Mouse (Mus musculus) hindbrain, embryonic 15.5 days (tissue): ENCODE measurements around the gene Wfs1. TPM values are rescaled to one million over a fixed set of nuclear protein-coding genes. Genes with fewer than 3 reads are reported as not detected.
A peak's percentile ranks its signal among the peaks of the same experiment; 100 is the strongest.

ENCODE experiments used
- ATAC-seq: fragments of 200-750 bp; cut with Nextera tagmentation; 2 replicates; pipeline ENCODE4 v1.8.0; 2017; ENCODE audit warnings: low read depth, moderate number of reproducible peaks, moderate TSS enrichment; ENCODE audit not compliant: low FRiP score
- H3K27ac ChIP-seq: fragments of 300-500 bp; sonication (generic); replicated peaks from 2 replicates; pipeline ENCODE4 v1.5.1; 2015; ENCODE audit warnings: mild to moderate bottlenecking, inconsistent platforms
- H3K27me3 ChIP-seq: fragments of 300-500 bp; sonication (generic); 2 replicates; pipeline ENCODE4 v1.6.1; 2015; ENCODE audit warnings: control low read depth, inconsistent platforms
- H3K36me3 ChIP-seq: fragments of 300-500 bp; sonication (generic); 2 replicates; pipeline ENCODE4 v1.6.1; 2015; ENCODE audit warnings: control low read depth, inconsistent platforms
- H3K4me1 ChIP-seq: fragments of 300-500 bp; sonication (generic); replicated peaks from 2 replicates; pipeline ENCODE4 v1.6.1; 2015; ENCODE audit warnings: control low read depth, inconsistent platforms
- H3K4me2 ChIP-seq: fragments of 300-500 bp; sonication (generic); 2 replicates; pipeline ENCODE4 v1.6.1; 2015; ENCODE audit warnings: moderate library complexity, mild to moderate bottlenecking, inconsistent platforms
- H3K4me3 ChIP-seq: fragments of 300-500 bp; sonication (generic); 2 replicates; pipeline ENCODE4 v1.5.1; 2015; ENCODE audit warnings: mild to moderate bottlenecking, inconsistent platforms
- H3K9ac ChIP-seq: fragments of 300-500 bp; sonication (generic); 2 replicates; pipeline ENCODE4 v1.6.1; 2015; ENCODE audit warnings: inconsistent platforms
- H3K9me3 ChIP-seq: fragments of 300-500 bp; sonication (generic); 2 replicates; pipeline ENCODE4 v1.6.1; 2016; ENCODE audit warnings: control low read depth, inconsistent platforms
- WGBS: fragments of 180-500 bp; shearing (Covaris S2); methylation state at CpG from one replicate; pipeline ENCODE4 v1.1.7; 2015; 5-methylcytosine and 5-hydroxymethylcytosine counted together
- polyA plus RNA-seq: library from polyadenylated mRNA; unstranded; fragments of >200 nt; fragmentation: Nextera tagmentation; extraction: Ambion mirVana; gene quantifications from 2 replicates; pipeline ENCODE4 v1.2.1, GENCODE M21; 2015

The Wfs1 gene
- polyA plus RNA-seq = 8.8 TPM in 2 replicates

- Histone ChIP-seq H3K27me3 (no peaks in the 10 kb centered on the region), H3K36me3 (no peaks in the 10 kb centered on the region), H3K4me2 (peak within 1 kb of the TSS; percentile 93), H3K9me3 (no peaks in the 10 kb centered on the region), H3K27ac (0 out of 2 replicates have a peak within 1 kb of the TSS, but pooled peaks have one; percentile 32), H3K9ac (peak within 1 kb of the TSS; percentile 53), H3K4me1 (peaks cover 14% of the 10 kb centered on the region), H3K4me3 (peak within 1 kb of the TSS; percentile 67)
- peak; percentile 98 for ATAC-seq
- WGBS = under 1% methylated on average over 59 of the region's 60 CpGs
These were observed at the start of gene Wfs1 for GRCm38 (mm10) chr5:36988781-36989624. Gene Wfs1, minus strand, starts transcription at chr5:36989205.

DNA sequence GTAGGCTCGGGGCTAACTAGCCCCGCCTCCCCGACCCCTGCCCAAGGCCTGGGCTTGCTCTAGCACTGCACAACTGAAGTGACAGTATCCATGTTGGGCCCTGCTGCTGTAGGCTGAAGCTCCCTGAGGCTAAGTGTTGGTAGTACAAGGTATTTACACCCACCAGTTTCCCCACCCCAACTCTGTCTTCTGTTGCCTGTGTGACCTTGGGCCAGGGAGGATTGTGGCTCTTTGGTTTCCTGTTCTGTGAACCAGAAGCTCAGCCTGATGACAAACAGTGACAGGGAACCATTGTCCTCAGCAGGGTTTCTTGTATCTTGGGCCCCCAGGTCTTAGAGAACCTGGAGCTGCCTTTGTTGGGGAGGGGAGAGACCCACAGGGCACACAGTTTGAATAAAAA, 47.9 kb upstream of the Wfs1 start:
- Histone ChIP-seq H3K27me3 (no peaks in the 10 kb centered on the region), H3K9ac (no peak overlapping the region), H3K36me3 (no peaks in the 10 kb centered on the region), H3K4me2 (no peak overlapping the region), H3K9me3 (no peaks in the 10 kb centered on the region), H3K27ac (no peak overlapping the region), H3K4me3 (no peak overlapping the region), H3K4me1 (peaks cover 12% of the 10 kb centered on the region)
- ATAC-seq = no peak
- 75% methylated on average over 3 of the region's 3 CpGs for WGBS

- Histone ChIP-seq H3K27me3 (no peaks in the 10 kb centered on the region), H3K27ac (no peak overlapping the region), H3K4me3 (no peak overlapping the region), H3K4me1 (peaks cover 11% of the 10 kb centered on the region), H3K4me2 (no peak overlapping the region), H3K9me3 (no peaks in the 10 kb centered on the region), H3K36me3 (0 out of 2 replicates have a peak, but pooled peaks cover 2% of the 10 kb centered on the region), H3K9ac (no peak overlapping the region)
- WGBS = 78% methylated on average over 6 of the region's 6 CpGs
- ATAC-seq = no peak
These were observed 46.9 kb upstream of the Wfs1 start for GRCm38 (mm10) chr5:37035896-37036295.

DNA sequence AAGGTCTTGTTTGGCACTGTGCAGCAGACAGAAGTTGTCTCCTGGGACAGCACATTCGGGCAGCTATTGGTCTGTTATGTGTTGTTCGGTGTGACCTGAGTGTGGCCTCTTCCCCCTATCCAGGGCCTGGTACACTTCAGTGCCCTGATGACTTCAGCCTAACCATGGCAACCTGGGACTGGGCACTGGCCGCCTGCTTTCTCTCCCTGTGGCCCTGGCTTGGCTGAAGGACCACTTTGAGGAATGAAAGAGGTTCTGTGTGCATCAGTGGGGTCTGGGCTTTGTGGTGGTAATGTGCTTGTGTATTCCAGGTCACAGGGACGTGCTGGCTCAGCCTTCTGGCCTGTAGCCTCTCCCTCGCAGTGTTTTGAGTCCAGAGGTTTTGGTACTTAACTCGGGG, 46.2 kb upstream of the Wfs1 start:
- H3K27me3 ChIP-seq = no peaks in the 10 kb centered on the region
- peaks cover 18% of the 10 kb centered on the region for H3K4me1 ChIP-seq
- no peaks in the 10 kb centered on the region for H3K9me3 ChIP-seq
- 0 out of 2 replicates have a peak, but pooled peaks cover 2% of the 10 kb centered on the region for H3K36me3 ChIP-seq
- H3K4me3 ChIP-seq = no peak overlapping the region
- no peak overlapping the region for H3K27ac ChIP-seq
- H3K4me2 ChIP-seq = no peak overlapping the region
- peak; percentile 71 for ATAC-seq
- H3K9ac ChIP-seq = no peak overlapping the region
- WGBS = 67% methylated on average over 6 of the region's 6 CpGs

DNA sequence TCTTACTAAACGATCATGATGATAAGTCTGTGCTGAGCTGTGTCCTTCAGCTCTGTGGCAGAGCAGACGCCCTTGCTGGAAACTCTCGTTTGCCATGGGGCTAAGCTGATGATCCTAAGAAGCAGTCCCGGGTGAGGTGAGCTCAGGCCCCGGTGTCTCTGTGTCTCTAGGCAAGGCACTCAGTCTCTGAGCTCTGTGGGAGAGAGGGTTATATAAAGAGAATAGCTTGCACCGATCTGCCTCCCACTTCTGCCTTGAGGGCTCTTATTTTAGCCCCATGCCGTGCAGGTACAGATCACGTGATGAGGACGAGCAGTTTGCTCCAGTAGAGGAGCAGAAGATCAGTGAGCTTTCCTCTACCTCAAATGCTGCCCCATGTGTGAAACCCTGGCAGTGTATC, 41.7 kb upstream of the Wfs1 start:
- H3K4me3 ChIP-seq = no peak overlapping the region
- H3K4me1 ChIP-seq = peaks cover 29% of the 10 kb centered on the region
- H3K27ac ChIP-seq = no peak overlapping the region
- H3K27me3 ChIP-seq = peaks cover 5% of the 10 kb centered on the region; the same call in 1 of the 2 replicates
- ATAC-seq = no peak
- no peak overlapping the region for H3K9ac ChIP-seq
- 0 out of 2 replicates have a peak, but pooled peaks cover 2% of the 10 kb centered on the region for H3K36me3 ChIP-seq
- peak overlapping the region; percentile 90 for H3K4me2 ChIP-seq
- no peaks in the 10 kb centered on the region for H3K9me3 ChIP-seq
- 53% methylated on average over 9 of the region's 9 CpGs for WGBS

DNA sequence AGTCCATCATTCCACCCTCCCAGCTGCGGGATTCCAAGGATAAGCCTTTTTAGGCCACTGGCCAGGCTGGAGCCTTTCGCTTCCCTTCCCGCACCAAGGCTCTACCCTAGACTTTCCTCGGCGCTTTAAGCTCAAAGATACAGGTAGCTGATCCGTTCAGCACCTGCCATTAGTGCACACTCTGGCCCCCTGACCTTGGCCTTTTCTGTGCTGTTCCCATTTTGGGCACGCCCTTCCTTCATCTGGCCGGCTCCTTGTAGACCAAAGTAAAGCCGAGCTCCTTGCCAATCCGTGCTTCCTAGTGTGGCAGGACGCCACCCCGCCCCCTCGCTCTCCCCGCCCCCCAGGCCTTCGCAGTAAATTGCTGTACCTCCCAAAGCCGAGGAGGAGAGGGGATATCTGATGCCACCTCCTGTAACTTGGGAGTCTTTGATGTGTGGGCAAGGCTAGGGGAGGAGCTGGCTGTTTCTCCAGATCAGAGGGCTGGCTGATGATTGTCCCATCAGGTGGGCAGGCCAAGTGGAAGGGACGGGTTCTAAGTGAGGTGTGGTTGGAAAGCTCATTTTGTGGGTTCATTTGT, 40.4 kb upstream of the Wfs1 start:
- H3K27me3 ChIP-seq = peaks cover 5% of the 10 kb centered on the region; the same call in 1 of the 2 replicates
- H3K4me2 ChIP-seq = peak overlapping the region; percentile 90
- ATAC-seq = no peak
- WGBS = 1% methylated on average over 17 of the region's 17 CpGs
- peaks cover 27% of the 10 kb centered on the region for H3K4me1 ChIP-seq
- peak overlapping the region; percentile 85 for H3K9ac ChIP-seq
- 0 out of 2 replicates have a peak, but pooled peaks cover 2% of the 10 kb centered on the region for H3K36me3 ChIP-seq
- peak overlapping the region; percentile 90 for H3K27ac ChIP-seq
- peak overlapping the region; percentile 82 for H3K4me3 ChIP-seq
- H3K9me3 ChIP-seq = no peaks in the 10 kb centered on the region

- H3K27ac ChIP-seq = peak overlapping the region; percentile 90
- peak overlapping the region; percentile 82 for H3K4me3 ChIP-seq
- peak overlapping the region; percentile 85 for H3K9ac ChIP-seq
- no peaks in the 10 kb centered on the region for H3K9me3 ChIP-seq
- peak; percentile 88 for ATAC-seq
- WGBS = under 1% methylated on average over 67 of the region's 72 CpGs
- 0 out of 2 replicates have a peak, but pooled peaks cover 2% of the 10 kb centered on the region for H3K36me3 ChIP-seq
- H3K4me2 ChIP-seq = peak overlapping the region; percentile 90
- H3K27me3 ChIP-seq = peaks cover 8% of the 10 kb centered on the region; the same call in 1 of the 2 replicates
- peaks cover 27% of the 10 kb centered on the region for H3K4me1 ChIP-seq
These were observed 39.7 kb upstream of the Wfs1 start for GRCm38 (mm10) chr5:37028486-37029311.

DNA sequence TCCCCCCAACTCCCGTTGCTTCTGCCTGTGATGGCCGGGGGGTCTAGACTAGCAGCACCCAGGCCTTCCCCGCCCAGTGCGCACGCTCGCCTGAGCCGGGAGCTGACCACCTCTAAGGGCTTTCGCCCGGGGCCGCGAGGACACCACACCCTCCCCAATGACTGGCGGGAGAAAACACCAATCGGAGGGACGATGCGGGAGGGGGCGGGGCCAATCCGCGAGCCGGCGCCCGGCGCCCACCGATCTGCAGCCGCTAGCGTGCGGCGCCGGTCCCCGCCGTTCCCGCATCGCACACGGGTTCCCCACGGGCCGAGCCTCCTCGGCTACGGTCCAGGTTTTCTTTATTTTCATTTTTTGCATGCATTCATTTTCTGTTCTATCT, 39.1 kb upstream of the Wfs1 start:
- under 1% methylated on average over 36 of the region's 37 CpGs for WGBS
- Histone ChIP-seq H3K4me2 (peak overlapping the region; percentile 90), H3K4me3 (peak overlapping the region; percentile 82), H3K36me3 (0 out of 2 replicates have a peak, but pooled peaks cover 2% of the 10 kb centered on the region), H3K4me1 (peaks cover 27% of the 10 kb centered on the region), H3K27me3 (peaks cover 8% of the 10 kb centered on the region; the same call in 1 of the 2 replicates), H3K27ac (peak overlapping the region; percentile 90), H3K9ac (peak overlapping the region; percentile 85), H3K9me3 (no peaks in the 10 kb centered on the region)
- ATAC-seq = peak; percentile 89

DNA sequence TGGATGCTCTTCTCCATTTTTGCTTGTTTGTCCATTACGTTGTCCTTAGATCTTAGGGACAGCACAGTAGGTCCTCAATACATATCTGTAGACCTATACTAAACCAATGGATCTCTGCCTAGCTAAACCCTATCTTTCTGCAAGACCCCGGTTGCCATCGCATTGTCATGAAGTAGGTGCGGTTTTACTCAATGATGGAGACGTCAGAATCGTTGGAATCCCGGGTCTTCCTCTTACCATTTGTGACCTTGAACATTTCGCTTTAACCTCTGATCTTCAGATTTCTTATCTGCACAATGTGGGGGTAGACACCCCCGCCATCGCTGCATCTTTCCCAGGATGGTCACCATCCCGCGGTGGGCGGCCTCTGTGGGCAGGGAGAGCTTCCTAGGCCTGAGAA, 38.7 kb upstream of the Wfs1 start:
- WGBS = 13% methylated on average over 13 of the region's 13 CpGs
- peak overlapping the region; percentile 82 for H3K4me3 ChIP-seq
- ATAC-seq = no peak
- 0 out of 2 replicates have a peak, but pooled peaks cover 2% of the 10 kb centered on the region for H3K36me3 ChIP-seq
- H3K27me3 ChIP-seq = peaks cover 8% of the 10 kb centered on the region; the same call in 1 of the 2 replicates
- peaks cover 27% of the 10 kb centered on the region for H3K4me1 ChIP-seq
- peak overlapping the region; percentile 90 for H3K27ac ChIP-seq
- peak overlapping the region; percentile 90 for H3K4me2 ChIP-seq
- no peaks in the 10 kb centered on the region for H3K9me3 ChIP-seq
- peak overlapping the region; percentile 85 for H3K9ac ChIP-seq

DNA sequence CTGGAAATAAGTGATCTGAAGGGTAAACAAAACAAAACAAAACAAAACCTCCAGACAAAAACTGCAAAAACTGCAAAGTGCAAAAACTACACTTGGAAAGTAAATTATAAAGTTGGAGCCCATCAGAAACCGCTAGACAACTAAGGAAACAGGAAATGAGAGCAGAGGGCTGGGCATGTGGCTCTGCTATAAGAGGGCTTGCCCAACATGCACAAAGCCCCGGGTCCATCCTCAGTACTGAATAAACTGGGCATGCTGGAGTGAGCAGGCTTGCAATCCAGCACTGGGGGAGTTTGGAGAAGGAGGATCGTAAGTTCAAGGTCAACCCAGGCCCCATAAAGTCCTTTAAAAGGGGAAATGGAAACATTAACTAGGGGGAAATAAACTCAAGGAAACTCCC, 28.2 kb upstream of the Wfs1 start:
- Histone ChIP-seq H3K27ac (no peak overlapping the region), H3K36me3 (no peaks in the 10 kb centered on the region), H3K9me3 (no peaks in the 10 kb centered on the region), H3K4me3 (no peak overlapping the region), H3K27me3 (peaks cover 13% of the 10 kb centered on the region), H3K4me2 (no peak overlapping the region), H3K9ac (no peak overlapping the region), H3K4me1 (peaks cover 6% of the 10 kb centered on the region)
- ATAC-seq = no peak
- 77% methylated on average over 3 of the region's 3 CpGs for WGBS

DNA sequence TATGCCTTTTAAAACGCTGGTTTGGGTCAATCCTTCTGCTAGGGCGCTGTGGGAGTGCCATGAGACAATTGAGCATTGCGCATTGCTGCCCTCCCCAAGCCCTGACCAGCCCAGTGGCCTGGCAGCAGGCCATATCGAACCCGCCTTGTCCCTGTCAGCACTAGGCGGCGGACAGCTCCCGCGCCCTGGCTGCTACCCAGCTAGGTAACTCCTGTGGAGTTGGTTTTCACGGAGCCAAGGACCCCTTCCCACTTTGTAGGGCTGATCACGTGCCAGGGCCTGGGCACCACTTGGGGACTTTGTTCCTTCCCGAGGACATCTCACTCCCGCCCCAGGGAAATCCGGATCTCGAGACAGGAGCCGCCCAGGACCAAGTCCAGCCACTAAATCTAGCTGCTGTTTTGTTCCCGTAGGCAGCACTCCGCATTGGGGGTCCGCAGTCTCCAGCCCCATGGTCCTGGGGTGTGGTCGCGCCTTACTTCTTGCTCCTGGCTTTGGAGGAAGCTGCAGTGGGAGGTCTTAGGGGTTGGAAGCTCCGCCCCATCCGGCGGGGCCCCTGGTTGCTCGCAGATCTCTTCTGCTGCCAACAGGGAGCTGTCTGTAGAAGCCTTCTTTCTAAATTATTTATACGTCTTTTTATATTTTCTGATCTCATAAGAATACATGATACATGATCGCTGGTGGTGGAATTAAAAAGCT, 26.8 kb upstream of the Wfs1 start:
- ATAC-seq = peak; percentile 69; the same call in 1 of the 2 replicates
- Histone ChIP-seq H3K36me3 (no peaks in the 10 kb centered on the region), H3K9me3 (no peaks in the 10 kb centered on the region), H3K4me3 (peak overlapping the region; percentile 27), H3K27me3 (peaks cover 11% of the 10 kb centered on the region), H3K4me1 (peaks cover 9% of the 10 kb centered on the region), H3K9ac (peak overlapping the region; percentile 14; the same call in 1 of the 2 replicates), H3K27ac (no peak overlapping the region), H3K4me2 (peak overlapping the region; percentile 60)
- 7% methylated on average over 27 of the region's 27 CpGs for WGBS
